Mouse (Mus musculus) heart, adult 2 months (tissue): ENCODE results near the gene Abhd2. TPM values are rescaled to one million over a fixed set of nuclear protein-coding genes. Genes with fewer than 3 reads are reported as not detected.
A peak's percentile ranks its signal among the peaks of the same experiment; 100 is the strongest.

Source experiments
- DNase-seq, 2 experiments: peaks; one replicate each; pipeline ENCODE4 v3.0.0; 2021
- H3K27ac ChIP-seq: fragments of 200-600 bp; 2 replicates; pipeline ENCODE4 v1.8.1; 2022
- H3K27me3 ChIP-seq: fragments of 200-500 bp; 2 replicates; pipeline ENCODE4 v1.6.1; 2012; ENCODE audit warnings: mild to moderate bottlenecking, low read length, inconsistent platforms, mixed read lengths; ENCODE audit not compliant: control insufficient read depth, insufficient read depth
- H3K36me3 ChIP-seq: fragments of 200-500 bp; 2 replicates; pipeline ENCODE4 v1.6.1; 2012; ENCODE audit warnings: low read length, inconsistent platforms; ENCODE audit not compliant: control insufficient read depth, insufficient read depth
- H3K4me1 ChIP-seq: fragments of 200-500 bp; 2 replicates; pipeline ENCODE4 v1.6.1; 2011; ENCODE audit warnings: low read length; ENCODE audit not compliant: control insufficient read depth, insufficient read depth
- H3K4me3 ChIP-seq: fragments of 200-600 bp; 2 replicates; pipeline ENCODE4 v1.8.1; 2022
- H3K79me2 ChIP-seq: fragments of 200-500 bp; replicated peaks from 2 replicates; pipeline ENCODE4 v1.6.1; 2012; ENCODE audit warnings: mild to moderate bottlenecking, inconsistent platforms, low read length, moderate library complexity, mixed read lengths; ENCODE audit not compliant: control insufficient read depth, insufficient read depth
- H3K9ac ChIP-seq: fragments of 200-500 bp; 2 replicates; pipeline ENCODE4 v1.6.1; 2012; ENCODE audit warnings: low read depth, mild to moderate bottlenecking, control low read depth, inconsistent platforms, low read length, mixed read lengths
- CTCF ChIP-seq: fragments of 200-600 bp; IDR thresholded peaks from 2 replicates; pipeline ENCODE4 v1.8.1; 2022; ENCODE audit warnings: antibody characterized with exemption, mild to moderate bottlenecking, moderate library complexity
- EP300 ChIP-seq: fragments of 200-500 bp; IDR thresholded peaks from 2 replicates; pipeline ENCODE4 v1.6.1; 2011; ENCODE audit warnings: low read depth, low read length, control low read depth; ENCODE audit not compliant: insufficient read depth
- POLR2A ChIP-seq: fragments of 200-500 bp; IDR thresholded peaks from 2 replicates; pipeline ENCODE4 v1.6.1; 2011; ENCODE audit warnings: mild to moderate bottlenecking, low read depth, low read length, control low read depth; ENCODE audit not compliant: insufficient read depth
- WGBS: fragments of 180-500 bp; shearing (Covaris S2); methylation state at CpG from one replicate; pipeline ENCODE4 v1.1.7; 2018; 5-methylcytosine and 5-hydroxymethylcytosine counted together
- intact Hi-C: fragments of 180-260 bp; cut with DNase I; formaldehyde crosslinking; loops from one replicate; pipeline ENCODE4 v1.15.1; 2025
- polyA plus RNA-seq: library from polyadenylated mRNA; depleted of rRNA; stranded (reverse); fragments of >200 nt; gene quantifications from 2 replicates; pipeline ENCODE4 v1.2.3, GENCODE M21; 2012
- total RNA-seq, 2 experiments: library from RNA; stranded (reverse); gene quantifications; 2 replicates each; pipeline ENCODE4 v1.2.3; 2021

The Abhd2 gene
- total and polyA plus RNA-seq, 3 experiments: 8.4 to 36.3 (median 33.8) TPM

DNA sequence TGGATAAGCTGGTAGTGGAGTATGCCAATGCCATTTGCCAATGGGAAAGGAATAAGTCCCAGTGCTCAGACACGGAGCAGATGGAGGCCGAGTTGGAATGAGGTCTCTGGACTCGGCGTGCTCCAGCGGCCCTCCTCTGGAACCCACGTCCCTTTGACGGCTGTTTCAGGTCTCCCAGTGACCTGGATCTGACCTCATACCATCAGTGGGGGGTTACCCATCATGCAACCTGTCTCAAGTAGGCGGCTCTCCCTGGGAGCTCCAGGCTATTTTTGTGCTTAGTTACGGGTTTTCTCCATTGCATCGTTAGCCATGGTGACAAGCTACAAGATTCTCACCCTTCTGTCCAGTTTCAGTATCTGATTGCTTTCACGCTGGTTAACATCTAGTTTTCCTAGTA, 87.1 kb downstream of the Abhd2 start:
- H3K27ac ChIP-seq: no peak overlapping the region
- intact Hi-C loops: no loop called here
- H3K4me3 ChIP-seq: no peak overlapping the region

GRCm38 (mm10) chr7:79362208-79362607, 89.2 kb downstream of the Abhd2 start:
- TF ChIP-seq CTCF (no peak), EP300 (no peak), POLR2A (no peak)
- H3K4me1 ChIP-seq: peaks cover 13% of the 10 kb centered on the region
- H3K27me3 ChIP-seq: no peaks in the 10 kb centered on the region
- DNase-seq: no peak
- no peak overlapping the region for H3K27ac ChIP-seq
- H3K4me3 ChIP-seq: no peak overlapping the region
- no peaks in the 10 kb centered on the region for H3K36me3 ChIP-seq
- 80% methylated on average over 8 of the region's 8 CpGs for WGBS
- intact Hi-C loops: no loop called here
- H3K79me2 ChIP-seq: no peaks in the 10 kb centered on the region
- H3K9ac ChIP-seq: no peak overlapping the region

More for the DNA sequence above, 87.1 kb downstream of the Abhd2 start:
- H3K4me1 ChIP-seq: peaks cover 13% of the 10 kb centered on the region
- DNase-seq: no peak
- TF ChIP-seq POLR2A (no peak), EP300 (no peak), CTCF (no peak)
- H3K36me3 ChIP-seq: no peaks in the 10 kb centered on the region
- H3K79me2 ChIP-seq: no peaks in the 10 kb centered on the region
- no peak overlapping the region for H3K9ac ChIP-seq
- no peaks in the 10 kb centered on the region for H3K27me3 ChIP-seq
- 79% methylated on average over 11 of the region's 11 CpGs for WGBS

DNA sequence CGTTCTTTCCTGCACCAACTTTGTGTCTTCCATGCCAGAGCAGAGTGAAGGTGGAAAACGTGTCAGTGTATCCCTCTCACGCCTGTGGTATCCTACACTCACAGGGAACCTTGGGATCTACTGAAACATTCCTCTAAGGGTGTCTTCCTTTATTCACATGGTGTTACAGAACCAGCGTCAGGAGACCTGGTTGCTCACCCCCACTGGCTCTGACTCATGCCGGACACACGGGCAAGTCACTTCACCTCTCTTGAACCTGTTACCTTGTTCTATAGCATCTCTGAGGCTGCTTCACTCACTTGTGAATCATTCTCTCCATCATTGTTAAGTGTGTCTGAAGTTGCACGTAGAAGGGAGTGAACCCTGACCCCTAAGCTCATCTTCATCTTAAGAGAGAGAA, 89.8 kb downstream of the Abhd2 start:
- TF ChIP-seq POLR2A (no peak), CTCF (no peak), EP300 (no peak)
- intact Hi-C loops: no loop called here
- H3K79me2 ChIP-seq: no peaks in the 10 kb centered on the region
- no peaks in the 10 kb centered on the region for H3K36me3 ChIP-seq
- peak overlapping the region; percentile 26; the same call in 1 of the 2 replicates for H3K27ac ChIP-seq
- no peak for DNase-seq
- H3K4me1 ChIP-seq: peaks cover 12% of the 10 kb centered on the region
- H3K9ac ChIP-seq: no peak overlapping the region
- 81% methylated on average over 7 of the region's 7 CpGs for WGBS
- no peak overlapping the region for H3K4me3 ChIP-seq
- H3K27me3 ChIP-seq: no peaks in the 10 kb centered on the region

DNA sequence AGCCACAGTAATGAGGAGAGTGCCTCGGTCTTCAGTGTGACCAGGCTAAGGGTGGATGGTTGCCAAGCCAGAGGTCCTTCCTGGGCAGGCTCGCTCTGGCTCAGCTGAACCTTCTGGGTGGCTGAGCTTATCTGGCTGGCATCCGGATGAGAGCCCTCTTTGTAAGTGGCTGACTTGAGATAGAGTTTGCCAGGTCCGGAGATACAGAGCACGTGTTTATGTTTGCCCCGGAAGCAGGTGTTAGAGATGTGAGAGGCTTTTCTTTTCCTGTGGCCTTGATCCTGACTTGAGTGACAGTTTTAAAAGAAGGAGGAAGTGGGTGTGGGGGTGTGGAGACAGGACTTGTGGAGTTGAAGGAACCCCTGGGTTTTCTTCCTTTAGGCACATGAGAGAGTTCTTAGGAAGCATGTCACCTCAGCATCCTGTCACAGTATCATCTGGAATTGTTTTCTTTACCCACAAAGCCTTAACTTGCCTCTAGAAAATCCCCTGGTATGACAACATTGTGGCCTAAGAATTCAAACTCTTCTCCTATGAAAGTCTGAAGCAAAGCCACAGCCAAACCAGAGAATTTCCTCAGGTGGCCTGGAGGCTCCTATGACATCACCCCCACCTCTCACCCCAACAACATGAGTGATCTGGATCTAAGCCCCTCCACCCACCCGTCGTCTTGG, 90.5 kb downstream of the Abhd2 start:
- Histone ChIP-seq H3K27me3 (no peaks in the 10 kb centered on the region), H3K36me3 (no peaks in the 10 kb centered on the region), H3K4me1 (peaks cover 11% of the 10 kb centered on the region), H3K4me3 (no peak overlapping the region), H3K27ac (0 out of 2 replicates have a peak overlapping the region, but pooled peaks have one; percentile 26), H3K79me2 (no peaks in the 10 kb centered on the region), H3K9ac (no peak overlapping the region)
- peak; percentile 48 to 79 for DNase-seq
- no peak for TF ChIP-seq CTCF
- peak; percentile 66; the same call in 1 of the 2 replicates for TF ChIP-seq EP300
- 25% methylated on average over 8 of the region's 8 CpGs for WGBS
- intact Hi-C loops: no loop called here

DNA sequence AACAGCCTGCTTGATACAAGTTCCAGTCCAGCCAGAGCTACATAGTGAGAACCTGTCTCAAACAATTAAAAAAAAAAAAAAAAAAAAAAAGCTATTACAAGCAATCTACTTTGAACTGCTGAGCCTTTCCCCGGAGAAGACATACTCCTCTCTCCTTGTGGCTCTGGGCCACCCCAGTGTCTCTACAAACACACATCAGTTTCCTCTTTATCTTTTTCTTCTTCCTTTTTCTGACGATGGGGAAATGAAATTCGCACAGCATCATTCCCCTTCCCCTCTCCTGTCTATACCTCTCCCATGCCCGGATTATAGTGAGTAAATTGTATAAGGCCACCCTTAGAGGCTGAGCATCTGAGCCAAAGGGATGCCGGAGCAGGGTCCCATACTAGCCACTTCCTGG, 95.7 kb downstream of the Abhd2 start:
- intact Hi-C loops: no loop called here
- 48% methylated on average over 5 of the region's 5 CpGs for WGBS
- 0 out of 2 replicates have a peak, but pooled peaks cover 2% of the 10 kb centered on the region for H3K4me1 ChIP-seq
- H3K27ac ChIP-seq: no peak overlapping the region
- no peaks in the 10 kb centered on the region for H3K27me3 ChIP-seq
- TF ChIP-seq CTCF (no peak), EP300 (no peak), POLR2A (no peak)
- H3K36me3 ChIP-seq: no peaks in the 10 kb centered on the region
- no peak for DNase-seq
- H3K4me3 ChIP-seq: no peak overlapping the region
- H3K79me2 ChIP-seq: no peaks in the 10 kb centered on the region
- H3K9ac ChIP-seq: no peak overlapping the region

- no peak overlapping the region for H3K9ac ChIP-seq
- intact Hi-C loops: no loop called here
- WGBS: 61% methylated on average over 4 of the region's 4 CpGs
- no peak for DNase-seq
- H3K27ac ChIP-seq: no peak overlapping the region
- no peak overlapping the region for H3K4me3 ChIP-seq
- no peaks in the 10 kb centered on the region for H3K4me1 ChIP-seq
- no peak for TF ChIP-seq EP300
- no peak for TF ChIP-seq CTCF
- TF ChIP-seq POLR2A: no peak
- no peaks in the 10 kb centered on the region for H3K79me2 ChIP-seq
- no peaks in the 10 kb centered on the region for H3K27me3 ChIP-seq
- no peaks in the 10 kb centered on the region for H3K36me3 ChIP-seq
These were observed 96.4 kb downstream of the Abhd2 start for GRCm38 (mm10) chr7:79369416-79369815.
